Mouse (Mus musculus): ENCODE data around the gene Cdc25b. TPM values are rescaled to one million over a fixed set of nuclear protein-coding genes. Genes with fewer than 3 reads are reported as not detected.

Gene Cdc25b
- total and polyA plus RNA-seq, 3 experiments = 12.6 to 34.5 TPM; not detected in 1

GRCm38 (mm10) chr2:131159938-131160581 lies 26.7 kb upstream of the Cdc25b start, which contains the start of gene 1700037H04Rik:
TSS of gene 1700037H04Rik (minus strand) at chr2:131160081.
- no peaks in the 10 kb centered on the region; a peak in 2 of 4 replicates for H3K36me3 ChIP-seq (ENCODE audit: control insufficient read depth in 1 of 2, insufficient read depth in 2 of 2, low read length in 2 of 2)
- peak within 1 kb of the TSS; percentile 78 for H3K9ac ChIP-seq (ENCODE audit: control insufficient read depth, low read depth, low read length, poor library complexity, severe bottlenecking)
- H3K4me1 ChIP-seq (ENCODE audit: control insufficient read depth in 1 of 2, insufficient read depth in 2 of 2, low read length in 2 of 2) = peaks cover 0 to 4% of the 10 kb centered on the region in 2 experiments; a peak in 1 of 4 replicates
- peak within 1 kb of the TSS; percentile 66 to 80 for H3K4me3 ChIP-seq (ENCODE audit: control insufficient read depth in 1 of 2, insufficient read depth in 1 of 2, low read depth in 2 of 2, low read length in 2 of 2)
- H3K9me3 ChIP-seq (replicated peaks; ENCODE audit: insufficient read depth, low read length) = no peaks in the 10 kb centered on the region
- no peaks in the 10 kb centered on the region for H3K27me3 ChIP-seq (ENCODE audit: control insufficient read depth in 1 of 2, insufficient read depth in 2 of 2, low read length in 2 of 2)
- H3K27ac ChIP-seq (ENCODE audit: control insufficient read depth, low read depth, low read length) = peak within 1 kb of the TSS; percentile 45
- peaks cover 6% of the 10 kb centered on the region for H3K79me2 ChIP-seq (ENCODE audit: control insufficient read depth, insufficient read depth, low read length, poor library complexity)
- peak; percentile 99 for DNase-seq (ENCODE audit: low read depth, low spot score)
- TF ChIP-seq NELFE (IDR thresholded peaks at IDR 0.05; ENCODE audit: low read depth, low read length) (peak; percentile 95), KAT2A (conservative IDR thresholded peaks at IDR 0.05; ENCODE audit: low read depth, low read length) (no peak), MAX (IDR thresholded peaks at IDR 0.05; ENCODE audit: low read length) (peak; percentile 98), CHD1 (IDR thresholded peaks at IDR 0.05; ENCODE audit: low read depth, low read length) (no peak), CTCF (IDR thresholded peaks at IDR 0.05 in 2 of 3, conservative IDR thresholded peaks at IDR 0.05 in 1 of 3; ENCODE audit: control insufficient read depth in 1 of 3, insufficient read depth in 1 of 3, low read depth in 2 of 3, low read length in 3 of 3, poor library complexity in 1 of 3, severe bottlenecking in 1 of 3) (no peak), USF2 (IDR thresholded peaks at IDR 0.05; ENCODE audit: borderline replicate concordance in 1 of 2, insufficient read depth in 1 of 2, low read depth in 1 of 2, low read length in 2 of 2) (peak; percentile 85 to 96), TBP (IDR thresholded peaks at IDR 0.05; ENCODE audit: low read depth, low read length) (peak; percentile 40; the same call in 1 of the 2 replicates), MEF2A (IDR thresholded peaks at IDR 0.05; ENCODE audit: extremely low read depth, insufficient replicate concordance, low read depth, low read length, poor library complexity, severe bottlenecking) (no peak), CHD2 (IDR thresholded peaks at IDR 0.05; ENCODE audit: low read length) (no peak; the same call in 1 of the 2 replicates), JUND (IDR thresholded peaks at IDR 0.05; ENCODE audit: low read depth, low read length) (no peak), ETS1 (IDR thresholded peaks at IDR 0.05; ENCODE audit: low read depth, low read length) (0 out of 2 replicates have a peak, but pooled peaks have one; percentile 28), POLR2A (IDR thresholded peaks at IDR 0.05; ENCODE audit: control insufficient read depth in 1 of 2, insufficient read depth in 1 of 2, low read depth in 1 of 2, low read length in 2 of 2, poor library complexity in 1 of 2) (peak; percentile 89 to 96), POLR2AphosphoS2 (IDR thresholded peaks at IDR 0.05; ENCODE audit: low read length) (peak; percentile 96), MYC (IDR thresholded peaks at IDR 0.05; ENCODE audit: low read depth, low read length) (peak; percentile 86), GABPA (IDR thresholded peaks at IDR 0.05; ENCODE audit: low read depth, low read length) (no peak), EP300 (IDR thresholded peaks at IDR 0.05; ENCODE audit: low read depth in 1 of 2, low read length in 2 of 2) (no peak), MAFK (IDR thresholded peaks at IDR 0.05; ENCODE audit: borderline replicate concordance, low read depth, low read length) (no peak), TCF12 (IDR thresholded peaks at IDR 0.05; ENCODE audit: low read depth, low read length) (no peak; the same call in 1 of the 2 replicates), MAZ (IDR thresholded peaks at IDR 0.05; ENCODE audit: low read depth, low read length) (no peak), BHLHE40 (IDR thresholded peaks at IDR 0.05; ENCODE audit: borderline replicate concordance, low read depth, low read length) (peak; percentile 92), ZNF384 (IDR thresholded peaks at IDR 0.05; ENCODE audit: low read depth, low read length) (no peak), ELF1 (IDR thresholded peaks at IDR 0.05; ENCODE audit: low read depth, low read length) (0 out of 2 replicates have a peak, but pooled peaks have one; percentile 7), SMC3 (IDR thresholded peaks at IDR 0.05; ENCODE audit: low read depth, low read length) (no peak), NRF1 (IDR thresholded peaks at IDR 0.05; ENCODE audit: insufficient read depth, low read depth, low read length, poor library complexity, severe bottlenecking) (peak; percentile 32; the same call in 1 of the 2 replicates), ZKSCAN1 (IDR thresholded peaks at IDR 0.05; ENCODE audit: low read depth, low read length) (no peak), POLR2AphosphoS5 (IDR thresholded peaks at IDR 0.05; ENCODE audit: borderline replicate concordance, low read depth, low read length) (peak; percentile 84; the same call in 1 of the 2 replicates), GATA1 (IDR thresholded peaks at IDR 0.05; ENCODE audit: low read depth, low read length) (no peak), E2F4 (IDR thresholded peaks at IDR 0.05; ENCODE audit: borderline replicate concordance, low read depth, low read length) (no peak), RCOR1 (IDR thresholded peaks at IDR 0.05; ENCODE audit: low read depth, low read length) (no peak), SIN3A (IDR thresholded peaks at IDR 0.05; ENCODE audit: low read length) (no peak; the same call in 1 of the 2 replicates), MYB (IDR thresholded peaks at IDR 0.05; ENCODE audit: low read depth, low read length) (no peak), ZMIZ1 (IDR thresholded peaks at IDR 0.05; ENCODE audit: low read depth, low read length) (peak; percentile 91), USF1 (IDR thresholded peaks at IDR 0.05; ENCODE audit: low read depth, low read length) (peak; percentile 100), RAD21 (IDR thresholded peaks at IDR 0.05; ENCODE audit: low read depth, low read length) (no peak), UBTF (IDR thresholded peaks at IDR 0.05; ENCODE audit: borderline replicate concordance, insufficient read depth, low read depth, low read length) (no peak), HCFC1 (IDR thresholded peaks at IDR 0.05; ENCODE audit: low read depth, low read length) (no peak; the same call in none of the 2 replicates)
